Mouse (Mus musculus) left cerebral cortex, adult 18-20 months (tissue): ENCODE data around the gene CK137956. TPM values are rescaled to one million over a fixed set of nuclear protein-coding genes. Genes with fewer than 3 reads are reported as not detected.
A peak's percentile ranks its signal among the peaks of the same experiment; 100 is the strongest.

Experiments used
- DNase-seq, 2 experiments: peaks; one replicate each; pipeline ENCODE4 v3.0.0; 2021 to 2022; ENCODE audit warnings: low spot score in 2 of 2, mixed read lengths in 1 of 2
- long read RNA-seq, 2 experiments: library from polyadenylated mRNA; stranded (forward); transcript quantifications; one replicate each; pipeline ENCODE4 v2.0.0; 2021
- total RNA-seq, 2 experiments: library from RNA; stranded (reverse); gene quantifications; 2 replicates each; pipeline ENCODE4 v1.2.3; 2021

CK137956 gene
- total RNA-seq, result 1 to 10 TPM in 1 of 2 experiments, under 1 TPM in 1; 0.86 to 1.2 TPM
- long read RNA-seq, experiment 1, partial matches to known transcripts, result 0 of 1 reads
- long read RNA-seq, experiment 1, other reads (novel, unspliced or antisense), result 1 of 1 reads
- long read RNA-seq, experiment 2, partial matches to known transcripts, result 0 of 1 reads
- long read RNA-seq, experiment 2, other reads (novel, unspliced or antisense), result 1 of 1 reads

GRCm38 (mm10) chr4:127970901-127971868 is at the start of gene CK137956:
CK137956 (minus strand) TSS chr4:127970951.
- no peak for DNase-seq

GRCm38 (mm10) chr4:128019465-128019864 is 48.7 kb upstream of the CK137956 start:
- no peak for DNase-seq

DNA sequence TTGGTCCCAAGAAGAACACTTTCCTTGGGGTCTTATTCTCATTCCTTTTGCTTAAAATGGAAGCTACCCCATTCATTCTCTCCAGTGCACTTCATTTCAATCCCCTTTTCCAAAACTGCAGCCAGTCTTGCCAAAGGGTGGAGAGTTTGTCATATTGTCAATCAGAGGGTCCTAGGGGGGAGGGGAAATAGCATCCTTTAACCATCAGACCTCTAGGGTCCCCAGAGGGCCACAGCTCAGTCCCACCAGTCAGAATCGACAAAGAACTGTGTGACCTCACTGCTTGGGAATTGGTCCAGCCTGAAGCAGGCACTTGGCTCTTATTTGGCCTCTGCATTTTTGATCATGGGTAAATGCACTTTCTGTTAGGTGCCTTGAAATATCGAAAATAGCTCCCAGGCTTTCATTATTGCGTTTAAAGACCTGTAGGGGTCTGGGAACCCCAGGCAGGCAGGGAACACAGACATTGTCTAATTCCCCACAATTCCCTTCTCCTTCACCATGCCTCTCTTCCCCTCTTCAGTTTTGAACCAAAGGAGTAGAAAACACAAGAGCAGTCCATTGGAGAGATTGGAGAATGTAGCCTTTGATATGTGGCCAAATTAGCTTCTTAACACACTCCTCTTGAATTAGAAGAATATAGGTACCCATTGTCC is 34.2 kb upstream of the CK137956 start:
- no peak for DNase-seq

DNA sequence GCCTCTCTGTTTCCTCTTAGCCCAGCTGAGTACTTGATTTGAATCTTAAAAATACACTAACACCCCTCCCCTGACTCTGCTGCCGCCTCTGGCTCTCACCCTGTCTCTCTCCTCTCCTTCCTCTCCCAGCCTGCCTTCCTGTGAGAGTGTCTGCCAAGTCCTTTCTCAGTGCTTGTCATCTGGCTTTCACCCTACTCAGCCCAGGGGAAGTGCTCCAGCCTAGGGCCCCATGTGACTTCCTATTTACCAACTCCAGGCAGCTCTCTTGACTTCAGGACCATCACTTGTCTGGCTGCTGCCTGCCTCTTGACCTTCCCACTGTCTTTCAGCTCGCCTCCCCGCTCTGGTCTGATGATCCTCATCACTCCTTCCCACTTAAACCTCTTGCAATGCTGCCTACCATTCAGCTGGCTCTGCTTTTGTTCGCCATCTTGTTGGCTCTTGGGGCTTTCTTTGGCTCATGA is 31.9 kb upstream of the CK137956 start:
- peak; percentile 25 to 50 for DNase-seq

GRCm38 (mm10) chr4:127999281-127999680 is 28.5 kb upstream of the CK137956 start:
- DNase-seq, result no peak

DNA sequence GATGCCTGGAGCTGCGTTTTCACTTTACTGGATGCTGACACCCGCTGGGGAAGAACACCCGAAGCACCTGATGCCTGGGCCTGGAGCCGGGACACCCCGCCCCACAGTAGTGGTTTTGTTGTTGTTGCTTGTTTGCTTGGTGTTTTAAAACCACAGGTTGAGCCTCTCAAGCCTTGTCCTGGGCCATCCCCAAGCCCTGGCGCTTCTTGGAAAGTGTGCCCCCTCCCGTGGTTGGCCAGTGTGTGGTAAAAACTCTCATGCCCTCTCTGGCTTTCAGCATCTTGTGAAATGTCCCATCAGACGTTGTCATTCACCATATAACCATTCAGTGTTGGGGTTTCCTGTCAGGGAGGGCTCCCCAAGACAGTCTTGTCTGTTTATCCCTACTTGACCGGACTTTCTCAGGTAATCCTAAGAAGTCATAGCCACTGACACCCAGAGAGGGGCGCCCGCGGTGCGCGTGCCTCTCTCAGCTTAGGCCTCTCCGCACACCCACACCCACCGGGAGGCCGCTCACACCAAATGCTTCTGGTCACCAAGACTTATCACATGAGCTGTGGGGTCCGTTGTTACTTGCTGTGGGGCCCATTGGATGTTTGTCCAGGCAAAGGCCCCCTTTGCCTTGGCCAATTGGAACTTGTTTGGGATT is 18.7 kb upstream of the CK137956 start:
- peak; percentile 65 to 75 for DNase-seq

GRCm38 (mm10) chr4:127988526-127989180 is 17.9 kb upstream of the CK137956 start:
- no peak for DNase-seq

GRCm38 (mm10) chr4:127987784-127988455 is 17.2 kb upstream of the CK137956 start, which contains the start of gene Csmd2:
Csmd2 (plus strand) TSS chr4:127987857.
- DNase-seq, result peak; percentile 62 to 79

- peak; percentile 32 to 34 for DNase-seq
These were observed 16.5 kb upstream of the CK137956 start for GRCm38 (mm10) chr4:127987270-127987669.

DNA sequence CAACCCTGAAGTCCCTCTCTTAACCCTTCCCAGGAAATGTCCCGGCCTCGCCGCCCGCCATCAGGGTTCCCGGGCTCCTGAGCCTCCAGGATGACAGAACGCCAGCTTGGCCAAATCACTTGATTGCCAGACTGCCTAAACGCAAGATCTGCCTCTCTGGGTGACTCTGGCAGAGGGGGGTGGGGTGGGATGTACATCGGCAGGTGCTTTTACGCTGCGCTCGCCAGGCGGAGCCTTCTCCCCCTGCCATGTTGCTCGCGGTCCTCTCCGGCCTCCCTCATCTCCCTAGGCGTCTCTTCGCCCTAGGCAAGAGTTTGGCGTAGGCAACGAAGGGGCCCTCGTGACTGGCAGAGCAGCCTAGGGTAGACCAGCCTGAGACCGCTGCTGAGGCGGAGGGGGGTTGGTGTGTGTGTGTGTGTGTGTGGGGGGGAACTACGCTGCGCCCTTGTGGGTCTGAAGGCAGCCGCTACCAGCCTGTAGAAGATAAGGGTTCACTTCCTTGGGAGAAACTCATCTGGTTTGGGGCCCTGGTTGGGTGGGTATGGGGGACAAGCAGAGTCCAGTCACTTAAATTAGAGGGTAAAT is 15.8 kb upstream of the CK137956 start:
- peak; percentile 32 to 61 for DNase-seq

- DNase-seq, result no peak
These were observed 15.1 kb upstream of the CK137956 start for GRCm38 (mm10) chr4:127985874-127986273.

- DNase-seq, result no peak
These were observed 13.7 kb upstream of the CK137956 start for GRCm38 (mm10) chr4:127984426-127984825.

DNA sequence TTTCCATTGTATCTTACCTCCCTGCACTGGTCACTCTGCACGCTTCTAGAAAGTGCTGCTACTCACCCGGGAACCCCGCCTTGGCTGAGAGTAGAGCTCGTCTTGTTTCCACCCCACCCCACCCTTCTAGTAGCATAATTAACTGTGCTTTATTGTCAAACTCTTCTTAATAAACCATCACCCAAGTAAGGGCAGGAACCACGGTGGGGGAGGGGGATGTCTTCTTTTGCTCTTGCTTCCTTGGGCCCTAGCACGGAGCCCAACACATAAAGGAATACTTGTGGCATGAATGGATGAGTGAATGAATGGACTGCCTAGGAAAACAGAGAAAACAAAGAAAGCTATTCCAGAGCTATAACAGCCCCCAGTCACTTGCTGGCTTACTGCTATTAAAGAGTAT is 10.4 kb upstream of the CK137956 start:
- DNase-seq, result no peak

GRCm38 (mm10) chr4:127972976-127973375 is 2.2 kb upstream of the CK137956 start:
- no peak for DNase-seq

DNA sequence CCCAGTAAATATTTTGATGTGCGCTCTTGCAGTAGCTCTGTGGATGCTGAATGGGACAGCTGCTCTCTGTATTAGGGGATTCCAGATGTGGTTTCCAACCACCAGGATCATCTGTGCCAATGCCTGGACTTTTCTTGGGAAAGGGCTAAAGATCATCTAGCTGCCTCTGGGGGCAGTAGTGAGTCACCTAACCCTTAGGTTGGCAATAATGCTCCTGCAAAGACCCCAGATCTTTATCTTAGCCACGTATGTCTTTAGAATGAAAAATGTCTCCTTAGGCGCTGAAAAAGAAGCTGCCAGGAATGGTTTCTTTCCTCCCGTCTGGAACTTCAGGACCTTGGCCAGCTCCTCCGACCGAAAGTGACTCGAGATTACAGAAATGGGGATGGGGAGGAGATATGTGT is 731 bp downstream of the CK137956 start:
- no peak for DNase-seq

- DNase-seq, result no peak
These were observed 1.6 kb downstream of the CK137956 start for GRCm38 (mm10) chr4:127969101-127969500.

DNA sequence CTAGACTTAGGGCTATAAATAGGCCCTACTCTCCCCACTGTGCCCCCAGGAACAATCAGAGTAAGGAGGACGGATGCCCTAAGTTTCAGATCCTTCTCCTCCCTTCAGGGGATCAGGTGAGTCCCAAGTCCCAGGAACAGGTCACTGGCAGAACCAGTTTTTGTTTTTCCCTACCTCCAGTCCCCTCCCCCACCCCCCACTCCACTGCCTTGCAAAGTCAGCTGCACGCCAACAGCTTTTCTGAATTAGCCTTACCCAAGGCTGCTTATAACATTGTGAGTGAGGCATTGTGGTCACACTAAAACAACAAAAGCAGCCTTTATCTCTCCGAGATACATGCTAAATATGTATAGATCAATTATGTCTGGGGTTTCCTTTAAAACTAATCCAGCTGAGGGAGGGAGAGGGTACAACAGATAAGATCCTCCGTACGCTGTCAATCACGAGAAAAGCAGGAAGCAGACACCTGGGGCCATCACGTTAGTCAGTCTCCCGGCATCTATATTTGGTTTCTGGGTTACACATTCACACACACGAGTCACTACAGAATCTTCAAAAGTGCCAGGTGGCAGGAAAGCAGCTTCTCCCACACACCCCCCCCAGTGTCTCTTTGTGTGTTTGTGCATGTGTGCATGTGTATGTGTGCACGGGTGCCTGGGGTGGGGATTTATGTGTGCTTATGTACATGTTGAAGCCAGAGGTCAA is 17.6 kb downstream of the CK137956 start:
- DNase-seq, result no peak

DNA sequence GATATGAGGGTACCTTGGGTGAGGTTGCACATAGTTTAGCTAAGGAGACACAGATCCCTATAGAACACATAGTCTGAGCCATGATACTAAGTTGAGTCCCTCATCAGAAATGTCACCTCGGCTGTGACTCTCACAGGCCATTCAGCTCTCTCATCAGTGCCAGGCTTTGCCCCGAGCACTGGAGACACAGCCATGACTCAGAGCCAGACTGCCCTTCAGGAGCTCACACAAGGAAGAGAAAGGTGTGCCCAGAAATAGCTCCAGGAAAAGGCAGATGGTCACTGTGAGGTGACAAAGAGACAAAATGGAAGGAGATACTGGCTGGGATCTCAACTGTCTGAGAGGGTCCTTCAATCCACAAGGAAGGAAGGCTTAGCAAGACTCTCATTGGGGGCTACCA is 23.1 kb downstream of the CK137956 start:
- no peak for DNase-seq

GRCm38 (mm10) chr4:127937474-127937873 is 33.3 kb downstream of the CK137956 start:
- DNase-seq, result no peak
